Comparison of ENCODE assay signal across 8 mouse cellular contexts in the genomic region with DNA sequence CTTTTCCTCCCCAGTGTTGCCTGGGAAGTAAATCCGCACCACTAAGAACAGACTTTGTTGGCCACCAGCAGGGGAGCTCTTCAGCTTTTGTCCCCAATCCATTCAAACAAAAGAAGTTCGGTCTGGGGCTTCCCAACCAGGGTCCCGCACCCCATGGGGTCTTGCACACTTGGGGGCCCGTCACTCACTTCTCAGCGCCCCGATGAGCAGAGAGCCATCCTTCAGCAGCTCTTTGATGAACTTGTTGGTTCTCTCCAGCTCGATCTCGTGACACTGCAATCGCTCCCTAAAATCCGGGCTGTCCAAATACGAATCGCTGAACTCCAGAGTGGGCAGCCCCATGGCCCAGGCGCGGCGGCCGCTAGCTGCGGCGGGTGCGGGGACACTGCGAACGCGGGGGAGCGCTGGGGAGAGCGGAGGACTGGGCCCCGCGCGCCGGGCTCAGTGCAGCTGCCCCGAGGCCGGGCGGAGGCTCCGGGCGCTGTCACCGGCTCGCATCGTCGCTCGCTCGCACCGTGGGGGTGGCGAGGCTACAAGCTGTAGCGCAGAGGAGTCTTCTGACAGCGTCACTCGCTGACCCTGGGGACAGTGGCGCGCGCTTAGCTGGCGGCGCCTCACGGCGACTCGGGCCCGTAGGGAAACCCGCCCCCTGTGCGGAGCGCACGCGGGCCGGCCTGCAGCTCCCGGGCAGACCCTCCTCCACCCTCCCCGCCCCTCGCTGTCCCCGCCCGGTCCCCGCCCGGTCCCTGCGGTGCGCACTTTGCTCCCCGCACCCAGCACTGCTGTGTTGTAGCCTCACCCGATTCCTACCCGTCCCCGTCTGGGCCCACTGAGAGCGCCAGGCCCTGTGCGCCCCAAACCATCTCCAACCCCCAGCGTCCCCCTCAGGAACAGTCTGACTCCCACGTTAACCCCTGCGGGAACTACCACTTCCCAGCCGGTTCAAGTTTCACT. TPM values are rescaled to one million over a fixed set of nuclear protein-coding genes. Genes with fewer than 3 reads are reported as not detected.
DNase-seq lines count a peak whose midpoint lies in the region; ATAC-seq lines count a peak whose summit lies in the region.

A gene (minus strand): TSS at position 664 of the 954 bp plus-strand sequence.

- H3K27ac ChIP-seq in forebrain, embryonic 11.5 days (ENCODE audit: low read depth, low read length) = peak within 1 kb of the TSS; percentile 74
- peak within 1 kb of the TSS; percentile 87 for H3K27ac ChIP-seq in heart, embryonic 13.5 days (replicated peaks)
- H3K27ac ChIP-seq in kidney, embryonic 16.5 days (ENCODE audit: low read length) = peak within 1 kb of the TSS; percentile 95

- peak within 1 kb of the TSS; percentile 75 for H3K4me3 ChIP-seq in forebrain, embryonic 11.5 days (ENCODE audit: low read depth, low read length)
- H3K4me3 ChIP-seq in heart, embryonic 13.5 days = peak within 1 kb of the TSS; percentile 88
- peak within 1 kb of the TSS; percentile 91 for H3K4me3 ChIP-seq in kidney, embryonic 16.5 days (ENCODE audit: low read length)

- no peaks in the 10 kb centered on the region for H3K27me3 ChIP-seq in forebrain, embryonic 11.5 days (ENCODE audit: control insufficient read depth, insufficient read depth, low read length)
- 0 out of 2 replicates have a peak, but pooled peaks cover 7% of the 10 kb centered on the region for H3K27me3 ChIP-seq in heart, embryonic 13.5 days (replicated peaks)
- H3K27me3 ChIP-seq in kidney, embryonic 16.5 days (ENCODE audit: insufficient read depth, low read length) = no peaks in the 10 kb centered on the region

- 0 out of 2 replicates have a peak, but pooled peaks cover 2% of the 10 kb centered on the region for H3K4me1 ChIP-seq in forebrain, embryonic 11.5 days (replicated peaks; ENCODE audit: control insufficient read depth, insufficient read depth, low read length)
- H3K4me1 ChIP-seq in heart, embryonic 13.5 days = peaks cover 14% of the 10 kb centered on the region
- peaks cover 16% of the 10 kb centered on the region for H3K4me1 ChIP-seq in kidney, embryonic 16.5 days (ENCODE audit: insufficient read depth, low read length)

- DNase-seq in 3T3-L1 (ENCODE audit: low read depth, low spot score) (peak; percentile 86), liver (peak; percentile 66)
- peak; percentile 56 for DNase-seq in brain, embryonic 18.5 days (ENCODE audit: low read depth, low spot score)
- DNase-seq in forebrain, embryonic 11.5 days (ENCODE audit: low spot score) = peak; percentile 83
- peak; percentile 82 for DNase-seq in neural tube, embryonic 10.5 days (ENCODE audit: extremely low spot score, low spot score)
- DNase-seq in testis, postnatal 14 days (ENCODE audit: low spot score) = peak; percentile 36

- H3K36me3 ChIP-seq in forebrain, embryonic 11.5 days (ENCODE audit: control insufficient read depth, insufficient read depth, low read length) = no peaks in the 10 kb centered on the region
- no peaks in the 10 kb centered on the region for H3K36me3 ChIP-seq in heart, embryonic 13.5 days
- H3K36me3 ChIP-seq in kidney, embryonic 16.5 days (ENCODE audit: insufficient read depth, low read length) = no peaks in the 10 kb centered on the region; the same call in 1 of the 2 replicates

- peak within 1 kb of the TSS; percentile 87 for H3K9ac ChIP-seq in forebrain, embryonic 11.5 days (ENCODE audit: low read length)
- peak within 1 kb of the TSS; percentile 93 for H3K9ac ChIP-seq in heart, embryonic 13.5 days
- H3K9ac ChIP-seq in kidney, embryonic 16.5 days (replicated peaks; ENCODE audit: low read length) = peak within 1 kb of the TSS; percentile 97

- ATAC-seq in forebrain, embryonic 11.5 days (replicated peaks; ENCODE audit: low FRiP score) = peak; percentile 93
- ATAC-seq in heart, embryonic 13.5 days (ENCODE audit: extremely low read depth, insufficient number of reproducible peaks, low FRiP score, low TSS enrichment) = peak; percentile 83
- peak; percentile 96 for ATAC-seq in kidney, embryonic 16.5 days (ENCODE audit: low FRiP score, low TSS enrichment)

- no peaks in the 10 kb centered on the region for H3K9me3 ChIP-seq in forebrain, embryonic 11.5 days (ENCODE audit: control insufficient read depth, low read length)
- no peaks in the 10 kb centered on the region for H3K9me3 ChIP-seq in heart, embryonic 13.5 days
- H3K9me3 ChIP-seq in kidney, embryonic 16.5 days (ENCODE audit: low read length) = no peaks in the 10 kb centered on the region

- under 1% methylated on average over 47 of the region's 78 CpGs for WGBS in forebrain, embryonic 11.5 days
- WGBS in heart, embryonic 13.5 days = under 1% methylated on average over 77 of the region's 78 CpGs
- under 1% methylated on average over 71 of the region's 78 CpGs for WGBS in kidney, embryonic 16.5 days

- H3K4me2 ChIP-seq in forebrain, embryonic 11.5 days (ENCODE audit: low read depth, low read length, severe bottlenecking) = peak within 1 kb of the TSS; percentile 73
- H3K4me2 ChIP-seq in heart, embryonic 13.5 days = peak within 1 kb of the TSS; percentile 80
- peak within 1 kb of the TSS; percentile 66 for H3K4me2 ChIP-seq in kidney, embryonic 16.5 days (replicated peaks; ENCODE audit: low read depth, low read length)

RNA-seq across cellular contexts. Expression of the gene that starts here (rescaled TPM):
- polyA plus RNA-seq in forebrain, embryonic 11.5 days (2014; fragmentation: Nextera tagmentation; extraction: Ambion mirVana) = 19.8 and 20.6 TPM in 2 replicates
- polyA plus RNA-seq in heart, embryonic 13.5 days (2015; fragmentation: Nextera tagmentation; extraction: Ambion mirVana) = 12.0 and 12.4 TPM in 2 replicates
- polyA plus RNA-seq in kidney, embryonic 16.5 days (2015; fragmentation: Nextera tagmentation; extraction: Ambion mirVana) = 35.3 and 42.3 TPM in 2 replicates

Comparison
In these comparisons a context has a peak if more than half of its experiments do, and no peak if none do; other contexts are left out.
1. Peak in every context shown above with its lines: DNase-seq, ATAC-seq, H3K4me3 ChIP-seq and H3K27ac ChIP-seq.
2. DNase-seq: peak in every context shown above with its lines; median percentile 86 in 3T3-L1; 83 in forebrain, embryonic 11.5 days; 82 in neural tube, embryonic 10.5 days; 66 in liver; 56 in brain, embryonic 18.5 days; 36 in testis, postnatal 14 days.